Mouse (Mus musculus) MEL-GATA-1-ER (cell line): ENCODE measurements around the gene Ube2d3.
"Not testable (repeated sequence)": the region's sequence is repeated elsewhere in the genome, so short reads cannot be mapped to it uniquely, and the experiment has no call there.

Source experiments
- DNase-seq: peaks from one replicate; pipeline ENCODE4 v3.0.0-alpha.2; 2012; ENCODE audit warnings: low read depth; ENCODE audit errors: extremely low read depth

The Ube2d3 gene

DNA sequence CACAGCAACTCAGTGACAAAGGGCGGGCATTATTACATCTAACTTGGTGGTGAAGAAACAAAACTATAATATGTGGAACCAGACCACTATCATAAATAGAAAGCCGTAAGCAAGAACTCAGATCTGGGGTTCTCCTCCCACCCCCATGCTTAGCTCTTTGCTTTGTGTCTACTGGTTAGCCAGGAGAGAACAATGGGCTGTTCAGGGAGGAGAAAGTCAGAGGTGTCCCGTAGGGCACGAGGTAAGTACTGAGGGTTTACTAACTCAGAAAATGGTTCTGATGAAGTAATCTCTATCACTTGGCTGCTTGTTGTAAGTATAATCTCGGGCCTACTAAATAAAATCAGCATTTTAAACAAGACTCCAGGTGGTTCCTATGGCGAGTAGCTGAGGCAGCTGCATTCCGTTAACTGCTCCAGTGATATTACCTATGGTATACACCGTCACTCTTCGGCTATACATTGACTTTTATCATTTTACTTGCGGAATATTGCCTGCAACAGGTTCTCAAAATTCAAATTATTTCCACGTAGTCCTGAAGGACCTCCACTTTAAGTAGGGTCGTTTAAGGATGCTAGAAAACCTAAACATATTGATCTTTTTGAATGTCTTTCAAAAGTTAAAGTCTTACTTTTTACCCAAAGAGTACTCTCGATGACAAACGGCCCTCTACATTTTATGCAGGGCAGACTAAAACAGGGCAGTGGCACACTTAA, 890 bp upstream of the Ube2d3 start:
- no peak for DNase-seq

DNA sequence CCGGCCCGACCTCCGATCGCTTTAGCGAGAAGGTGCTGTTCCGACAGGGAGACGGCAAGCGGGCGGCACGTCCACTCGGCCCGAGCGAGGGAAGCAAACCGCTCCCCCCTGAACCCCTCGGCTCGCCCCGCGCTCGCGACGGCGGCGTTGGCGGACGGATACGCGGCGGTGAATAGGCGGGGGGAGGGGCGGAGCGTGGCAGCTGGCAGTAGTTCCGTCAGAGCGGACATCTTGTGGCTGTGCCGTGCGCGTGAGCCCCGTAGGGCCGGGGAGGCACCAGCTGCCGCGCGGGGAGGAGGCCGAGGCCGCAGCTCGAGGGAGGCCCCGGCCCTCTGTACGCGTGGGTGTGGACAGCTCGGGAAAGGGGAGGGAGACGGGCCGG, 573 bp downstream of the Ube2d3 start:
- DNase-seq, result no peak

GRCm38 (mm10) chr3:135438913-135439531, 1.1 kb downstream of the Ube2d3 start:
- DNase-seq, result peak; percentile 78

GRCm38 (mm10) chr3:135439651-135440050, 1.7 kb downstream of the Ube2d3 start:
- no peak for DNase-seq

GRCm38 (mm10) chr3:135440221-135440620, 2.3 kb downstream of the Ube2d3 start:
- peak; percentile 74 for DNase-seq

- no peak for DNase-seq
Measured at GRCm38 (mm10) chr3:135440621-135441020, 2.7 kb downstream of the Ube2d3 start.

DNA sequence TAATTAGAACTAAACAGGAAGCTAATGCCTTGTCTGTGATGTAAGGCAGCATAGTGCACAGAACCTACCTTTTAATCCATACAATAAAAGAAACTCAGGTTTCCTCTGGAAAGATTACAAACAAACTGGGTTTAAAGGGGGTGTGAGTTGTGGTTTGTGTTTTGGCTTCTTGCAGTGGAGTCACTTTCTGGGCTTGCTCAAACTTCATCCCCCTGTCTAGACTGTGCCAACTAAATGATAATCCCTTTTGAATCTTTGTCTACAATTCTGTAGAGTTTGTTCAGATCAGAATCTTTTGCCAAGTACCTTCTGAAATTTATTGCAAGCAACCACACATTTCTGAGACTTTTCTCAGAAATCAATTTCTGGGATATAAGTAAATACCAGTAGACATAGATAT, 7.0 kb downstream of the Ube2d3 start:
- no peak for DNase-seq

DNA sequence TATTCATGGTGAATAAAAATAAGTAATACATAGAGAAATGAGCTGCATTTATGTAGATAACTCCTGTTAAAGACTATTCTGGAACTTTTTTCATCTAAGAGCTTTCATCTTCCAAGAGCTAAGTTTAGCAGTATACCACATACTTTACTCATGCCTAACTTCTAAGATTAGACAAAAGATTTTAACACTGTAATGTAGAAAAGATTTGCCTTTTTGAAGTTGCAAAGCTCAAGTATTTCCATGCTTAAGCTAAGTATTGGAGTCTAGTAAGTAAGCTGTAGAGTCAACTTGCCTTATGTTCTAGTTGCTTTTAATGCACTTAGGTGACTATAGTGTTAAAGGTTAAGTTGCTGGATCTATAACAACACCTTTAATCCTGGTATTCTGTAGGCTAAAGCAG, 21.0 kb downstream of the Ube2d3 start:
- DNase-seq, result no peak

DNA sequence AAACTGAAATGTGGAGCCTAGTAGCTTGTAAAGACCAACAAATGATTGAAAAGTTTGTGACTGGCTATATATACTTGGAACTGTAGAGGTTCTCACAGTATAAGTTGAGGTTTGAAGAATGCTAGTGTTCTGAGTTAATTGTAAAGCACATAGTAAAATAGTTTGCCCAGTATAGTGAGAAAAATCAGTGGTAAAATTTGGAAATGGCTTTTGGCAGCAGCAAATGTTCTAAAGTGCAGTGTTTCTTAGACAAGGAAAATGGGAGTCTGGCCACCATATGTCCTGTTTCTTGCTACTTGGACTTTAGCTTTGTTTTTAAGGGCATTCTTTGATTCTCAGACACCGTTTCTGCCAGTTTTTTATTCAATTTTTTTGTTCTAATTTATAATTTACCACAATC, 30.5 kb downstream of the Ube2d3 start:
- DNase-seq, result no peak

DNA sequence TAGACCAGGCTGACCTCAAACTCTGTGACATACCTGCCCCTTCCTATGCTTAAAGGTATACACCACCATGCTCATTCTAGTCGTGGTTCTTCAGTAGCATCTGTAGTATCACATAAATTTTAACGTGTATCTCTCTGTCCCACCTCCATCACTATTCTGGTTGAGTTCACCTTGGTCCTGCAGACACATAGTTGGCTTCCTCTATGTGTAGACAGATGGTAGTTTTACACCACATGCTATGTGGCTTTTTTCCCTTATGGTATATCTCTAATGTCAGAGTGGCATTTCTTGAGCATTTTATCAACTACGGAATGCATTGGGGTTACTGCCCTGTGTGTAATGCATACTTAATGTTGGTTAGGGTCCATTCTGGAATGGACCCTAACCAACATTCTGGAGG, 31.2 kb downstream of the Ube2d3 start:
- DNase-seq, result no peak

DNA sequence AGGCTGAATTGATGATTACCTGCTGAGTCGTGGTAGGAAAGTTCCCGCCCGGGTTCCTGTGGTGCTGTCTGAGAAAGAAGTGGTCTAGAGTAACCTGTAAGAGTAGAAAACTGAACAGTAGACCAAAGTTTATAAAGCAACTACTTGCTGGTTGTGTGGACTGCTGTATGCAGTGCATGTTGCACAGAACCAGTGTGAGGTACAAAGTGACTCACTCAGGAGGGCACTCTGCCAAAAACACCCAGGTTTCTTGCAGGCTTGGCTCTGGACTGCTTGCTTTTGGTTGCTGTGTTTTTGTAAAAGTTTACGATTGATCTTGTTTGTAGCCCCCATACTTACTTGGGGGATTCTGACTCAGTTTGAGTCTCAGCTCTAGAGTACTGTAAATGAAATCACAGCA, 32.0 kb downstream of the Ube2d3 start:
- DNase-seq, result peak; percentile 23

- no peak for DNase-seq
Measured at GRCm38 (mm10) chr3:135470823-135471222, 32.9 kb downstream of the Ube2d3 start.

DNA sequence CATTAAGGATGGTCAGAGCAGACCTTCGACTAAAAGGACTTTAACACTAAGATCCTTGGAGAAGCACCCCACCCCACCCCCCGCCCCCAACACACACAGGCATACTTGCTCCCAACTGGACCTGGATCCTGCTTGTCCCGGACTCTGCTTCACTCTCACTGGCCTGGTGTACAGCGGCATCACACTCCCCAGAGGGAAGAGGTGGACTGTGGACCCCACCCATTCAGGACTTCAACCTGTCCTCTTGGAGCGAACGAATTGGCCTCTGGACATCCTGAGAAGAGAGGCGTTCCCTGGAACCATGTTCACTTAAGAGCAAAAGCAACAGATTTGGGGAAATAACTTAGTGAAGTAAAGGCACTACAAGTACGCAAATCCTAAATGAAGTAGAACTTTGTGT, 37.1 kb downstream of the Ube2d3 start:
- no peak for DNase-seq

- DNase-seq, result no peak
Measured at GRCm38 (mm10) chr3:135476286-135476685, 38.3 kb downstream of the Ube2d3 start.

DNA sequence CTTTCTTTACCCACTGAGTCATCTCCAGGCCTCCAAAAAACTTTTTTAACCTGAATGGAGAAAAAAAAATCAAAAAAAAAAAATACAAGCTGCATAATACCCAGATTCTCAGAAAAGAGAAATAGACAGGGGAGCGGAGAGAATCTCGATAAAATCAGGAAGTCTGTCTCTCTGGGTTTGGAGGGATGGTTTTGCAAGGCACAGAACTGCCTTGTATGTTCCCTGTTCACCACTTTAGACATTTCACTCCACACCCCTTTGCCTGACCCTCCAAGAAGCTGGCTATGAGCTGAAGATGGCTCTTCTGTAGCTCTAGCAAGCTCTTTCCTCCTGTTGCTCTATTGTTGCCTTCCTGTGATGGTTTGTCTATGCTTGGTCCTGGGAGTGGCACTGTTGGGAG, 39.0 kb downstream of the Ube2d3 start:
- DNase-seq, result no peak

DNA sequence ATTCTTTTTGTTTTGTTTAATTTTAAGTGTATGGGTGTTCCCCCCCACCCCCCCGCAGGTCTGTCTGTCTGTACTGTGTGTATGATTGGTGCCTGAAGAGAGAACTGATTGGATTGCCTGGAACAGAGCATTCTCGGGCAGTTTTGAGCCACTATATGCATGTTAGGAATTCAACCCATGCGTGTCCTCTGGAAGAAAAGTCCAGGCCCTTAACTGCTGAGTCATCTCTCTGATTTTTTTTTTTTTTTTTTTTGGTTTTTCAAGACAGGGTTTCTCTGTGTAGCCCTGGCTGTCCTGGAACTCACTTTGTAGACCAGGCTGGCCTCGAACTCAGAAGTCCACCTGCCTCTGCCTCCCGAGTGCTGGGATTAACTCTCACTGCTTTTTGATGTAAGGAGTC, 41.1 kb downstream of the Ube2d3 start:
- not testable (repeated sequence) for DNase-seq

DNA sequence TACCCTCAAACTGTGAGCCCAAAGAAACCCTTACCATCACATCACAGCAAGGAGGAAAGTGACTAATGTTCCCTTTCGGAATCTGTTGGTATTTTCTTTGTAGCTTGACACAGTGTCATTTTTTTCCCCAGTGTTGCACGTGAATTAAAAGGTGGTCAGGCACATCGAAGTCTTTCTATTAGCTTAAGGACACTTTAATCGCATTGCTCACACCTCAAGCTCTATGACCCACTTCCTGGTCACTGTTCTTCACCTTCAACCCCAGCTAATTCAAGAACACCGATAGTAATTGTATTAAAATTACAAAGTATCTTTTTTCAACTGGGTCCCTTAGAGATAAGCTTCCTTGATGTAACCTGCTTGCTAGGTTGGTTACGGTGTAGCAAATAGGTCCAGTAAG, 42.8 kb downstream of the Ube2d3 start:
- DNase-seq, result no peak

- no peak for DNase-seq
Measured at GRCm38 (mm10) chr3:135481608-135482007, 43.7 kb downstream of the Ube2d3 start.

DNA sequence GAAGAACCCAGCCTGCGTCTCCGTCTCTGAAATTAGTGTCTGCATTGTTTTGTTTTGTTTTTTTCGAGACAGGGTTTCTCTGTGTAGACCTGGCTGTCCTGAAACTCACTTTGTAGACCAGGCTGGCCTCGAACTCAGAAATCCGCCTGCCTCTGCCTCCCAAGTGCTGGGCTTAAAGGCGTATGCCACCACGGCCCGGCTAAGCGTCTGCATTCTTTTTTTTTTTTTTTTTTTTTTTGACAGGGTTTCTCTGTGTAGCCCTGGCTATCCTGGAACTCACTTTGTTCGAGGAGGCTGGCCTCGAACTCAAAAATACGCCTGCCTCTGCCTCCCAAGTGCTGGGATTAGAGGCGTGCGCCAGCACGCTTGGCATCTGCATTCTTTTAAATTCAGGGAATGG, 46.7 kb downstream of the Ube2d3 start:
- not testable (repeated sequence) for DNase-seq

DNA sequence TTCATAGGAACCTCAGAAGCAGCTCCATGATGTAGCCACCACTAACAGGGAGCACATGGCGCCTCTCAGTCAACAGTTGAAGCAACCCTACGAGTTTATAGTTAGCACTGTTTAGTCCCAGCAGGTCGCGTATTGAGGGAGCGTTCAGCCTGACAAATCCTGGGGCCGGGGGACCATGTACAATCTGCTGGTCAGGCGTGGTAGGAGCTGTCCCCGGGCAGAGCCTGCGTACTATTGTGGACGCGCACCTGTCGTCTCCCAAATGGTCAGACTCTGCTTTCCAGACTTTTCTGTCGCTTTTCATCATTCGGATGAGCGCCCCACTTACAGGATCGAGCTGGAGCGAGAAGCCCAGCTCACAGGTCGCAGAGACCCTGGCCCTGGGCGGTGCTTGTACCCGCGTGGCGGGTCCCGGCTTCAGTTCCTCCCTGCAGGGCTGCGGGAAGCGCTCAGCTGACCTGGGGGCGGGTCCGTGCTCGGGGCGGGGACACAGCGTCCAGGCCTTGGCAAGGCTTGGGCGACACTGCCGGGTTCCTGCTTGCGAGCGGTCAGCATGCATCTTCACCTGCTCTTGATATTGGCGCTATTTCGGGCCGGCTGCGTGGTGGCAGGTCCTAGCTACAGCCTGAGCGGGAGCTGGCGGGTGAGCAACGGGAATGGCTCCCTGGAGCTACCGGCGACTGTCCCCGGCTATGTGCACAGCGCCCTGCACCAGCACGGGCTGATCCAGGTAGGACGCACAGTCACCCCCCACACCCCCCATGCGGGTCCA, 47.4 kb downstream of the Ube2d3 start, which contains the start of gene Manba:
Manba (plus strand) TSS at position 484 of the 772 bp plus-strand sequence.
- peak; percentile 59 for DNase-seq

DNA sequence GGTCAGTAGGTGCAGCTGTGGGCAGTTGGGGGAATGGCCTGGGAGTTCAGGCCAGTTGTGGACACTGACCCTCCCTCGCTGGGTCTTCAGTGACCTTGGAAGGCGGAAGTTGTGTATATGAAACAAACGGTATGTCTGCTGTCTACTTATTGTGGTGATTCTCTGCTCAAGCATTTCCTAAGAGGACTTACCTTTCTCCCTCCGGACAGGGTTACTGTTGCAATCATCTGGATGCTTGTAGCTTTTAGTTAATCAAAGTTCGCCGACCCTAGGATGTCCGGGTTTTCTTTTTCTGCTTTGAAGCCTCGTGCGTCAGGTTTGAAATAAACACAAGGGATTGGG, 47.9 kb downstream of the Ube2d3 start:
- DNase-seq, result peak; percentile 47

DNA sequence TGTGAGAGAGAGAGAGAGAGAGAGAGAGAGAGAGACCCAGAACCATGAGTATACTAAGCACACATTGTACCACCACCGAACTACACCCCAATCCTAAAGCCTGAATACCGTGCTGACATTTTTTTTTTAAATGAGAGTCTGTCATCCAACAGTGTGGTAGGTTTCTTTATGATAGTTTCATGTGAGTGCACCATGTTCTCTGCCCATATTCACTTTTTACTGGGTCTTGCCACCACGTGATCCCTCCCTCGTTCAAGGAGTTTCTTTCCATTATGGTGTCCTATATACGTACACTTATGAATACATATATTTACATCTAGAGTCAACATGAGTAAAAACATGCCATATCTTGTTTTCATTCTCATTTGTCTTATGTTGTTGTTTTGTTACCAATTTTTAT, 48.4 kb downstream of the Ube2d3 start:
- DNase-seq, result peak; percentile 45

DNA sequence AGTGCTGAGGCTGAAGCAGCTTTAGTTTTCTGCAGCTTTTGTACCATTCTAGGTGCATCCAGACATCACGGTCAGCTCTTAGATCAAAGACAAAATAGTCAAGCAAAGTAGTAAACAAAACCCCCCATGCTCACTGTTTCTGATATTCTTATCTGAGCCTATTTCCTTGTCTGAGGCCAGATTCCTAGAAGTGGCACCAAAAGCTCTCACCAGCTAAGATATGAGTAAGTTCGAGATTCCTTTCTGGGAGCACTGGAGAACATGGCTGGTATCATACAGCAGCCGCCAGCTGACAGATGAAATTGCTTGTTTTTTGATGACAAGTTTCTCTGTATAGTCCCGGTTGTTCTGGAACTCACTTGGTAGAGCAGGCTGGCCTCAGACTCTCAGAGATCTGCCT, 49.9 kb downstream of the Ube2d3 start:
- DNase-seq, result no peak
